22 mouse cellular contexts compared by ENCODE assay signal in genomic region chr9:13608532-13609071, GRCm38 (mm10).
DNase-seq lines count a peak whose midpoint lies in the region; ATAC-seq and TF ChIP-seq lines count a peak whose summit lies in the region.
"Had no signal": no experiment of that assay in that cellular context is flagged by ENCODE, and none has a peak within 500 bp of the region (broad histone marks: within the 10 kb centered on the region; RNA-seq: fewer than 3 reads in every experiment).

No protein-coding gene starts in this region.

- H3K4me1 ChIP-seq in megakaryocyte, embryonic 14.5 days: peaks cover 18% of the 10 kb centered on the region
- H3K4me1 ChIP-seq in forebrain, postnatal 0 days (ENCODE audit: insufficient read depth): peaks cover 6% of the 10 kb centered on the region; the same call in 1 of the 2 replicates

- H3K27me3 ChIP-seq in megakaryocyte, embryonic 14.5 days (replicated peaks): peaks cover 9% of the 10 kb centered on the region
- H3K27me3 ChIP-seq in forebrain, postnatal 0 days (ENCODE audit: insufficient read depth, low read length): no peaks in the 10 kb centered on the region
- H3K27me3 ChIP-seq: embryonic facial prominence, embryonic 12.5 days; forebrain, embryonic 15.5 days had no signal

- no peaks in the 10 kb centered on the region for H3K9me3 ChIP-seq in megakaryocyte, embryonic 14.5 days
- H3K9me3 ChIP-seq in forebrain, postnatal 0 days (ENCODE audit: low read length): no peaks in the 10 kb centered on the region
- H3K9me3 ChIP-seq: embryonic facial prominence, embryonic 12.5 days; forebrain, embryonic 15.5 days; G1E; hindbrain, embryonic 10.5 days had no signal

- ATAC-seq in megakaryocyte, adult 5-6 weeks (ENCODE audit: poor library complexity, severe bottlenecking): no peak
- ATAC-seq in forebrain, postnatal 0 days: no peak
- ATAC-seq: activated CD4-positive, CD25-positive, alpha-beta regulatory T cell, adult 4 months; CD4-positive, CD25-positive, alpha-beta regulatory T cell, adult 4 months had no signal

- no peak for DNase-seq in layer of hippocampus, adult 2 months (ENCODE audit: low spot score in 2 of 2)
- DNase-seq in layer of hippocampus, postnatal 36 days: no peak
- peak; percentile 33 for DNase-seq in Muller cell, postnatal 12 days (ENCODE audit: inconsistent ontology term)
- DNase-seq in forebrain, postnatal 0 days: no peak
- DNase-seq in urinary bladder, postnatal 4 days (ENCODE audit: low spot score in 2 of 2): no peak
- DNase-seq: adrenal gland, postnatal 14 days; B cell, adult 2 months; cerebellum, adult 11-12 months; cerebellum, adult 9-10 months; cerebellum, postnatal 25 days; gastrocnemius, postnatal 10 days; heart, adult 2 months had no signal

- no peaks in the 10 kb centered on the region for H3K36me3 ChIP-seq in megakaryocyte, embryonic 14.5 days (replicated peaks; ENCODE audit: low read length)
- H3K36me3 ChIP-seq in forebrain, postnatal 0 days (ENCODE audit: insufficient read depth): no peaks in the 10 kb centered on the region
- H3K36me3 ChIP-seq: embryonic facial prominence, embryonic 12.5 days; forebrain, embryonic 15.5 days; G1E; hindbrain, embryonic 10.5 days had no signal

- no peak overlapping the region for H3K9ac ChIP-seq in forebrain, postnatal 0 days
- H3K9ac ChIP-seq: embryonic facial prominence, embryonic 12.5 days; forebrain, embryonic 15.5 days; hindbrain, embryonic 14.5 days had no signal

- H3K27ac ChIP-seq in layer of hippocampus, adult 2 months: peak overlapping the region; percentile 51
- H3K27ac ChIP-seq in forebrain, postnatal 0 days (ENCODE audit: low read depth, low read length): no peak overlapping the region
- H3K27ac ChIP-seq: embryonic facial prominence, embryonic 12.5 days; forebrain, embryonic 15.5 days; heart, adult 2 months; hindbrain, embryonic 10.5 days; hindbrain, embryonic 14.5 days had no signal

- TF ChIP-seq CTCF in layer of hippocampus, adult 2 months (conservative IDR thresholded peaks at IDR 0.05): 0 out of 2 replicates have a peak, but pooled peaks have one; percentile 14
- TF ChIP-seq CTCF in forebrain, postnatal 0 days (IDR thresholded peaks at IDR 0.05; ENCODE audit: low read depth): no peak

- WGBS in forebrain, postnatal 0 days: 55% methylated on average over 3 of the region's 3 CpGs

- no peak overlapping the region for H3K4me2 ChIP-seq in forebrain, postnatal 0 days (ENCODE audit: low read depth)
- H3K4me2 ChIP-seq: embryonic facial prominence, embryonic 12.5 days; forebrain, embryonic 15.5 days; heart, embryonic 11.5 days; hindbrain, embryonic 14.5 days had no signal

- no peak overlapping the region for H3K4me3 ChIP-seq in layer of hippocampus, adult 2 months
- H3K4me3 ChIP-seq in megakaryocyte, embryonic 14.5 days (replicated peaks): peak overlapping the region; percentile 35
- no peak overlapping the region for H3K4me3 ChIP-seq in forebrain, postnatal 0 days (ENCODE audit: low read depth, low read length)
- H3K4me3 ChIP-seq: embryonic facial prominence, embryonic 12.5 days; forebrain, embryonic 15.5 days; heart, adult 2 months; hindbrain, embryonic 10.5 days had no signal
